Mouse (Mus musculus): Measurements from ENCODE around the gene Il17rc. TPM values are rescaled to one million over a fixed set of nuclear protein-coding genes. Genes with fewer than 3 reads are reported as not detected.
A peak's percentile ranks its signal among the peaks of the same experiment; 100 is the strongest.

Gene Il17rc
- polyA plus RNA-seq, 1 experiment from 2014 or later = 4.4 TPM

DNA sequence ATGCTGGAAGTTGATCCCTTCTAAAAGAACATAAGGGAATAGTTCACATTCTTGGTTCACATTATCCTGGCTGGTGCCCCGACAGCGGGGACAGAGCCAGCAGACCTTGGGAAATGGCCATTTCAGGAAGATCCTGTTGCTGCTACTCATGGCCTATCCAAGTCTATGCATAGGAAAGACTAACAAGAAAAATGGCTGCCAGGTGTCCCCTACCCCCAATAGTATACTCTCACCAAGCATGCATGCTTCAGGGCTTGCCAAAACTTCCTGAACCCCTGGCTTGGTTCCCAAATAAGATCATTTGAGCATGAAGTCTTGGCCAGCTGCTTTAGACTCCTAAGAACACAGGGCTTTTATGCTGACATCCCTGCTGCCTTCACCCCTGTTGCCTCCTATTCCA lies 19.4 kb upstream of the Il17rc start:
- H3K4me3 ChIP-seq = no peak overlapping the region
- H3K9ac ChIP-seq = no peak overlapping the region
- peaks cover 9% of the 10 kb centered on the region; the same call in 1 of the 2 replicates for H3K4me1 ChIP-seq
- H3K9me3 ChIP-seq = no peaks in the 10 kb centered on the region
- H3K36me3 ChIP-seq = peaks cover 26% of the 10 kb centered on the region
- H3K4me2 ChIP-seq = no peak overlapping the region
- no peak overlapping the region; the same call in 1 of the 2 replicates for H3K27ac ChIP-seq (replicated peaks)
- 55% methylated on average over 2 of the region's 2 CpGs for WGBS
- H3K27me3 ChIP-seq (replicated peaks) = no peaks in the 10 kb centered on the region
- no peak for ATAC-seq (ENCODE audit: extremely low read depth, insufficient number of reproducible peaks, low FRiP score, low TSS enrichment)

DNA sequence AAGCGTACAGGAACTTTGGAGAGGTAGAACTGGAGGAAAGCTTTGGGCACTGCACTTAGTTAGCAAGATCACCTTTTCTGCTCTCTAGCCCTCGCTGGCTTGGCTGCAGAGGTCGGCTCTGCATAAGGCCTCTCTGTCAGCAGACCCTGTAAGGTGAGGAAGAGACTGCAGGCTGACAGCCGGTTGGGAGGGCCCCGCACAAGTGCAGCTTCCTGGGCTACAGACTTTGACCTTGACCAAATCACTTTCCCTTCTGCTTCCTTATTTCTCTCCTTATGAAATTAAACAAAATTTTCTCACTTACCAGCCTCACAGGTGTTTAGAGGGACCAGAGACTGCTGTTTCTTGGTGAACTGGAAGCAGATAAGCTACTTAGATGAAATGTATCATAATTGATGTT lies 16.2 kb upstream of the Il17rc start:
- 43% methylated on average over 5 of the region's 5 CpGs for WGBS
- H3K9ac ChIP-seq = no peak overlapping the region

DNA sequence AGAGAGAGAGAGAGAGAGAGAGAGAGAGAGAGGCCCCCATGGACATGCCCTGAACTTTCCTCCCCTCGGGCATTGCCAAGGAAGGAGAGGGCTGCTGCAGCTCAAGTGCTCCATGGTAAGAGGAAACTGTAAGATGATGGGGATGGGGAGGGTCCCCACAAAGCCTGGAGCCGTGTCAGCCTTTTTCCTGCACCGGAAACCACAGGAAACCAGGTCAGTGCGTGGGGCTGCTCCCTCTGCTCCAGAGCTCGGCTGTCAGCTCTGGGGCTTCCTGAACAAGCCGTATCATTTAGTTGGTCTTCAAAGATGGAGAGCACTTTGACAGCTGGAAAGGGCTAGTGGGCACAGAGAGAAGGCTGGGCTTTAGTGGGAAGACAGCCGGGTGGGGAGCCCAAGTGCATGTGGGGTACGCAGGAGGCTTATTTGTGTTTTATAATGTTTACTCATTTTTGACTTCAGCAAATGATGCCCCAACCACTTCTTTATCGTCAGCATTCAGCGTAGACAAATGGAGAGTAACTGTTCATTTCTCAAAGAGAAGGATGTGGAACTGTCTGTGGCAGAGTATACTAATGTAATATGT lies 13.2 kb upstream of the Il17rc start, which contains the start of gene Il17re:
TSS of gene Il17re (plus strand) at position 533 of the 583 bp plus-strand sequence.
- H3K9me3 ChIP-seq = no peaks in the 10 kb centered on the region
- ATAC-seq (ENCODE audit: extremely low read depth, insufficient number of reproducible peaks, low FRiP score, low TSS enrichment) = no peak
- no peak within 1 kb of the TSS for H3K27ac ChIP-seq (replicated peaks)
- 63% methylated on average over 9 of the region's 10 CpGs for WGBS
- no peak within 1 kb of the TSS for H3K4me2 ChIP-seq
- 0 out of 2 replicates have a peak, but pooled peaks cover 6% of the 10 kb centered on the region for H3K4me1 ChIP-seq
- H3K4me3 ChIP-seq = no peak within 1 kb of the TSS
- peaks cover 10% of the 10 kb centered on the region; the same call in 1 of the 2 replicates for H3K27me3 ChIP-seq (replicated peaks)
- H3K36me3 ChIP-seq = no peaks in the 10 kb centered on the region
- H3K9ac ChIP-seq = no peak within 1 kb of the TSS

More for the DNA sequence above, 16.2 kb upstream of the Il17rc start:
- Histone ChIP-seq H3K27ac (replicated peaks) (no peak overlapping the region), H3K4me2 (no peak overlapping the region), H3K9me3 (no peaks in the 10 kb centered on the region), H3K36me3 (no peaks in the 10 kb centered on the region), H3K4me3 (no peak overlapping the region), H3K27me3 (replicated peaks) (peaks cover 10% of the 10 kb centered on the region; the same call in 1 of the 2 replicates), H3K4me1 (peaks cover 15% of the 10 kb centered on the region; the same call in 1 of the 2 replicates)
- no peak for ATAC-seq (ENCODE audit: extremely low read depth, insufficient number of reproducible peaks, low FRiP score, low TSS enrichment)

DNA sequence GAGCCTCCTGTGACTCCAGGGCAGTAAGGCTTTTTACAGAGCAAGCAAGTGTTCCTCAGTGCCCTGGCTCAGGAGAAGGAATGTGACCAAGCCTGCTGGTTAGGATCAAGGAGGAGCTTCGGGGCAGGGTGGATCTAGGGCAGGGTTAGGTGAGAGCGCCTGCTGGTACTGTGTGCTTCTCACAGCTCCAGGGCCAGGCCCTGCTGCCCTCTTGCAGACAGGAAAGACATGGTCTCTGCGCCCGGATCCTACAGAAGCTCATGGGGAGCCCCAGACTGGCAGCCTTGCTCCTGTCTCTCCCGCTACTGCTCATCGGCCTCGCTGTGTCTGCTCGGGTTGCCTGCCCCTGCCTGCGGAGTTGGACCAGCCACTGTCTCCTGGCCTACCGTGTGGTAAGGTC lies 12.6 kb upstream of the Il17rc start:
- no peak overlapping the region for H3K4me2 ChIP-seq
- H3K36me3 ChIP-seq = no peaks in the 10 kb centered on the region
- H3K27me3 ChIP-seq (replicated peaks) = peaks cover 13% of the 10 kb centered on the region; the same call in 1 of the 2 replicates
- H3K4me1 ChIP-seq = 0 out of 2 replicates have a peak, but pooled peaks cover 6% of the 10 kb centered on the region
- no peak overlapping the region for H3K4me3 ChIP-seq
- 49% methylated on average over 10 of the region's 10 CpGs for WGBS
- no peak for ATAC-seq (ENCODE audit: extremely low read depth, insufficient number of reproducible peaks, low FRiP score, low TSS enrichment)
- no peaks in the 10 kb centered on the region for H3K9me3 ChIP-seq
- no peak overlapping the region for H3K9ac ChIP-seq
- no peak overlapping the region for H3K27ac ChIP-seq (replicated peaks)

DNA sequence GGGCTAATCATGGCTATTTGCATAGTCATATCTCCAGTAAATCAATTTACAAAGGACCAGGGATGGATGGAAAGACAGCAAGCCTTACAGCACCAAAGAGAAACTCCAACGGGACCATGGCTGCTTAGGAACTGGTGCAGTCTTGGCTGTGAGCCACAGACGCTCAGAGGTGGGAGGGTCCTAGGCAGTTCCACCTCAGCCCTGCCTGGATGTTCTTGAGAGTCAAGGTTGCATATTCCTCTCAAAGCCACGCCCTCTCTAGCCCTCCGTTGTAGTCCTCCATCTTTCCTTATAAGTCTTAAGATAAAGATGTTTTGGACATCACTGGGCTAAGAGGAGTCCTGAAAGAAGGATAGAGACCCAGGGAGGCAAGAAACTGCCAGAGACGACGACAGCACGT lies 7.2 kb upstream of the Il17rc start:
- no peaks in the 10 kb centered on the region for H3K9me3 ChIP-seq
- H3K9ac ChIP-seq = no peak overlapping the region
- WGBS = 55% methylated on average over 7 of the region's 7 CpGs
- H3K4me3 ChIP-seq = no peak overlapping the region
- peaks cover 46% of the 10 kb centered on the region for H3K27me3 ChIP-seq (replicated peaks)
- peaks cover 2% of the 10 kb centered on the region for H3K4me1 ChIP-seq
- H3K36me3 ChIP-seq = no peaks in the 10 kb centered on the region
- H3K4me2 ChIP-seq = no peak overlapping the region
- ATAC-seq (ENCODE audit: extremely low read depth, insufficient number of reproducible peaks, low FRiP score, low TSS enrichment) = no peak
- no peak overlapping the region for H3K27ac ChIP-seq (replicated peaks)

DNA sequence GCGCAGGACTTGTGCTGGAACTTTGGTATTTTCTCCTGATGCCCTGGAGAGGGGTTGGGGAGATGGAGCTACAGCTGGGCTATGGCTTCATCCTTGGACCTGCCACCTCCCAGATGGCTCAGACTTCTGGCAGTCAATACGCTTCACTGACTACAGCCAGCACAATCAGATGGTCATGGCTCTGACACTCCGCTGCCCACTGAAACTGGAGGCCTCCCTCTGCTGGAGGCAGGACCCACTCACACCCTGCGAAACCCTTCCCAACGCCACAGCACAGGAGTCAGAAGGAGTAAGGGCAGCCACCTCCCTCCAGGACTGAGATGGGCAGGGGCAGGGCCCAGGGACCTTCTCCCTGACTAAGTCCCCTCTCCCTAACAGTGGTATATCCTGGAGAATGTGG lies 5.6 kb upstream of the Il17rc start:
- Histone ChIP-seq H3K36me3 (no peaks in the 10 kb centered on the region), H3K4me3 (no peak overlapping the region), H3K4me1 (peaks cover 12% of the 10 kb centered on the region), H3K27ac (replicated peaks) (no peak overlapping the region), H3K27me3 (replicated peaks) (peaks cover 58% of the 10 kb centered on the region), H3K9ac (no peak overlapping the region), H3K9me3 (no peaks in the 10 kb centered on the region), H3K4me2 (no peak overlapping the region)
- ATAC-seq (ENCODE audit: extremely low read depth, insufficient number of reproducible peaks, low FRiP score, low TSS enrichment) = no peak
- 55% methylated on average over 5 of the region's 5 CpGs for WGBS

DNA sequence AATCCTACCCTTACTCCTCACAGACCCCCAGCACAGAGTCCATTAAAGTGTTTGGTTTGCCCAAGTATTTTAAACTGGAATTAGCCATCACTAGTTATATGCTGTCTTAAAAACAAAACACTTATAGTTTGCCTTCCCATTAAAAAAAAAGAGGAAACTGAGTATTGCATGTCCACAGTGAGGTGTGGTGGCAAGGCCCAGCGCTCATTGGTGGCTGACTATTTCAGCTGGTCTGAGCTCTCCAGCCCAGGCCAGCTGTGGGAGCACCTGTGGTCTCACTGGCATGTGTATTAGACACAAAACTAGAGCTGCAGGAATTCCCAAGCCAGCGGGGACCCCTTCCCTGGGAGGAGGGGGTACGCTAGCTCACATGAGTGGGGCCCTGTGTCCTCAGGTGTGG lies 2.7 kb upstream of the Il17rc start:
- Histone ChIP-seq H3K4me1 (peaks cover 28% of the 10 kb centered on the region), H3K27me3 (replicated peaks) (peaks cover 77% of the 10 kb centered on the region), H3K27ac (replicated peaks) (no peak overlapping the region), H3K9ac (no peak overlapping the region), H3K9me3 (no peaks in the 10 kb centered on the region), H3K4me2 (no peak overlapping the region; the same call in 1 of the 2 replicates), H3K4me3 (no peak overlapping the region), H3K36me3 (no peaks in the 10 kb centered on the region)
- ATAC-seq (ENCODE audit: extremely low read depth, insufficient number of reproducible peaks, low FRiP score, low TSS enrichment) = no peak
- 60% methylated on average over 3 of the region's 3 CpGs for WGBS

DNA sequence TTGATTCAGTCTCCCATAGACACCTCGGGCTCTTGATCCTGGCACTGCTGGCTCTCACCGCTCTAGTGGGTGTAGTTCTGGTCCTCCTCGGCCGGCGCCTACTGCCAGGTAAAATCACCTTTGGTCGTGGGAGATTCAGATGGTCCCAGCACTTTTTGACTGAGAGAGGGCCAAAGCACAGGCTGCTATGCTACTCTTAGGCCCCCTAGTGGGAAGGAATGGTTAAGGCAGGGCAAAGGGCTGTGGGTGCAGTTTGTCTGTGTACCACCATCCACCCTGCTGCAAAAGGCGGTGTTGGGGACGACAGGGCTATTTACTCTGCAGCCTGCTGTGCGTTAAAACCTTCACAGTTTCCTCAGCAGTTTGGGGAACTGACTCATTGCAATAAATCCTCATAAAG lies 2.2 kb upstream of the Il17rc start:
- WGBS = 6% methylated on average over 9 of the region's 9 CpGs
- peak overlapping the region; percentile 87 for H3K4me2 ChIP-seq
- ATAC-seq (ENCODE audit: extremely low read depth, insufficient number of reproducible peaks, low FRiP score, low TSS enrichment) = no peak
- H3K36me3 ChIP-seq = no peaks in the 10 kb centered on the region
- H3K4me3 ChIP-seq = peak overlapping the region; percentile 52
- no peaks in the 10 kb centered on the region for H3K9me3 ChIP-seq
- H3K27ac ChIP-seq (replicated peaks) = no peak overlapping the region
- H3K27me3 ChIP-seq (replicated peaks) = peaks cover 73% of the 10 kb centered on the region
- H3K4me1 ChIP-seq = peaks cover 28% of the 10 kb centered on the region
- H3K9ac ChIP-seq = peak overlapping the region; percentile 74

DNA sequence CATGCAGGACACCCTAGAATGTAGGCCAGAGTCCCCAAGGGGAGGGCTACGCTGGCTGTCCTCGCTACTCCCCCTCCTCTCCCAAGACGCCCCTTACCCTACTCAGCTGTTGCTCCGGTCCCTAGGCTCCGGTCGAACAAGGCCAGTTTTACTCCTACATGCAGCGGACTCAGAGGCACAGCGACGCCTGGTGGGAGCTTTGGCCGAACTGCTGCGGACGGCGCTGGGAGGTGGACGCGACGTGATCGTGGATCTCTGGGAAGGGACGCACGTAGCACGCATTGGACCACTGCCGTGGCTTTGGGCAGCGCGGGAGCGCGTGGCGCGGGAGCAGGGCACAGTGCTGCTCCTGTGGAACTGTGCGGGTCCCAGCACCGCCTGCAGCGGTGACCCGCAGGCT lies 1.8 kb upstream of the Il17rc start:
- no peaks in the 10 kb centered on the region for H3K36me3 ChIP-seq
- no peaks in the 10 kb centered on the region for H3K9me3 ChIP-seq
- no peak overlapping the region for H3K27ac ChIP-seq (replicated peaks)
- peak overlapping the region; percentile 87 for H3K4me2 ChIP-seq
- peak overlapping the region; percentile 74 for H3K9ac ChIP-seq
- peaks cover 72% of the 10 kb centered on the region for H3K27me3 ChIP-seq (replicated peaks)
- peak overlapping the region; percentile 52 for H3K4me3 ChIP-seq
- peaks cover 28% of the 10 kb centered on the region for H3K4me1 ChIP-seq
- no peak for ATAC-seq (ENCODE audit: extremely low read depth, insufficient number of reproducible peaks, low FRiP score, low TSS enrichment)
- WGBS = 1% methylated on average over 31 of the region's 31 CpGs

DNA sequence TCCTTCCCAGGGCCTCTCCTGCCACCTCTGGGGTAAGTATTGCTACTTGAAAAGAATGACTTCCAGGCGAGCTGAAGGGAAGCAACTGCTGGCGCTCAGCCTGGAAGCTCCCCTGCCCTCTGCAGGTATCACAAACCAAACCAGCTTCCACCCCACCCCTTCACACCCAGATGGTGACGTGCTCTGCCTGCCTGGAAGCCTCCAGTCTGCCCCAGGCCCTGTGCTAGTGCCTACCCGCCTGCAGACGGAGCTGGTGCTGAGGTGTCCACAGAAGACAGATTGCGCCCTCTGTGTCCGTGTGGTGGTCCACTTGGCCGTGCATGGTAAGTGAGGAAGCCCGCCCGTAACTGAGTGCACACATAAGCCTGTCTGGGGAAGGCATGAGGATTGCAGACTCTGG lies 834 bp downstream of the Il17rc start:
- peaks cover 67% of the 10 kb centered on the region for H3K27me3 ChIP-seq (replicated peaks)
- peaks cover 28% of the 10 kb centered on the region for H3K4me1 ChIP-seq
- no peaks in the 10 kb centered on the region for H3K36me3 ChIP-seq
- no peaks in the 10 kb centered on the region for H3K9me3 ChIP-seq
- H3K4me2 ChIP-seq = peak overlapping the region; percentile 70
- no peak overlapping the region for H3K4me3 ChIP-seq
- WGBS = 62% methylated on average over 10 of the region's 10 CpGs
- 0 out of 2 replicates have a peak overlapping the region, but pooled peaks have one; percentile 80 for H3K9ac ChIP-seq
- no peak for ATAC-seq (ENCODE audit: extremely low read depth, insufficient number of reproducible peaks, low FRiP score, low TSS enrichment)
- H3K27ac ChIP-seq (replicated peaks) = no peak overlapping the region

DNA sequence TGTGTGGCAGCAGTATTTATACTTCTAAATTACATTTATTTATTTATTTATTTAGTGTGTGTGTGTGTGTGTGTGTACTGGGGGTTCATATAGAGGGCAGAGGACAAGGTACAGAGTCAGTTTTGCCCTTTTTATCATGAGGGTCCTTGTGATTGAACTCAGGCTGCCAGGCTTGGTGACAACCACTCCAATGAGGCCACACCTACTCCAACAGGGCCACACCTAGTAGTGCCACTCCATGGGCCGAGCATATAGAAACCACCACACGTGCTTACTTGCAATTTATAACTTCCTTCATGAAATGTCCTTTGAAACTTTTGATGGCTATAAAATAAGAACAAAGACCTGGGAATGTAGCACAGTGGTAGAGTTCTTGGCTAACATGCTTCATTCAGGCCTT lies 2.0 kb downstream of the Il17rc start:
- Histone ChIP-seq H3K4me3 (no peak overlapping the region), H3K9ac (no peak overlapping the region), H3K9me3 (no peaks in the 10 kb centered on the region), H3K4me1 (peaks cover 28% of the 10 kb centered on the region), H3K36me3 (no peaks in the 10 kb centered on the region), H3K27me3 (replicated peaks) (peaks cover 61% of the 10 kb centered on the region), H3K4me2 (no peak overlapping the region), H3K27ac (replicated peaks) (no peak overlapping the region)
- ATAC-seq (ENCODE audit: extremely low read depth, insufficient number of reproducible peaks, low FRiP score, low TSS enrichment) = no peak
- 76% methylated on average over 2 of the region's 2 CpGs for WGBS

DNA sequence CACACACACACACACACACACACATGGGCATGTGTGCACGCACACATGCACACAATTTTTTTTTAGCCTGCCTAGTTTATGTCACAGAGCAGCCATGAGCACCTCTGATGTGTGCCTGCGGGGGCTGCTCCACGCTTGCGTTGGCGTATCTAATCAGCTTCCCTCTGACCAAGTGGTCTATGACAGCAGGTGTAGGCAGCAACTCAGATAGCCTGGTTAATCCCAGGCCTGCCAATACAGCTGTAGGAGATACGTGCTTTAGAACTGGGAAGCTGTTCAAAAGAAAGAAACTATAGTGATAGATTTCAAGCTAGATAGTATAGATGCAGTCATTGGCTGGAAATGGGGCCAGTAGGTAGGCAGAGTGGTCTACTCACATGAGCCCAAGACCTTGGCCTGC lies 2.5 kb downstream of the Il17rc start:
- Histone ChIP-seq H3K4me1 (peaks cover 28% of the 10 kb centered on the region), H3K4me2 (no peak overlapping the region), H3K4me3 (no peak overlapping the region), H3K27me3 (replicated peaks) (peaks cover 57% of the 10 kb centered on the region), H3K9me3 (no peaks in the 10 kb centered on the region), H3K27ac (replicated peaks) (no peak overlapping the region), H3K36me3 (no peaks in the 10 kb centered on the region), H3K9ac (no peak overlapping the region)
- 59% methylated on average over 6 of the region's 6 CpGs for WGBS
- ATAC-seq (ENCODE audit: extremely low read depth, insufficient number of reproducible peaks, low FRiP score, low TSS enrichment) = no peak

Data from heart, embryonic 13.5 days (tissue).